Mouse (Mus musculus) lung, embryonic 16.5 days (tissue): ENCODE measurements around the gene Slc43a1. TPM values are rescaled to one million over a fixed set of nuclear protein-coding genes. Genes with fewer than 3 reads are reported as not detected.

Experiments used
- ATAC-seq: fragments of 200-750 bp; cut with Nextera tagmentation; 2 replicates; pipeline ENCODE4 v1.8.0; 2017; ENCODE audit warnings: low read depth, mild to moderate bottlenecking, moderate library complexity
- H3K27ac ChIP-seq: fragments of 300-500 bp; sonication (generic); 2 replicates; pipeline ENCODE4 v1.5.1; 2014; ENCODE audit warnings: mild to moderate bottlenecking, control low read depth, low read length
- H3K27me3 ChIP-seq: fragments of 300-500 bp; sonication (generic); 2 replicates; pipeline ENCODE4 v1.6.1; 2014; ENCODE audit warnings: low read depth, low read length, mixed read lengths; ENCODE audit not compliant: control insufficient read depth, insufficient read depth
- H3K36me3 ChIP-seq: fragments of 300-500 bp; sonication (generic); 2 replicates; pipeline ENCODE4 v1.6.1; 2014; ENCODE audit warnings: low read length; ENCODE audit not compliant: control insufficient read depth, insufficient read depth
- H3K4me1 ChIP-seq: fragments of 300-500 bp; sonication (generic); replicated peaks from 2 replicates; pipeline ENCODE4 v1.6.1; 2014; ENCODE audit warnings: low read length, mixed read lengths; ENCODE audit not compliant: control insufficient read depth, insufficient read depth
- H3K4me2 ChIP-seq: fragments of 300-500 bp; sonication (generic); 2 replicates; pipeline ENCODE4 v1.6.1; 2014; ENCODE audit warnings: low read depth, low read length, control low read depth
- H3K4me3 ChIP-seq: fragments of 300-500 bp; sonication (generic); 2 replicates; pipeline ENCODE4 v1.5.1; 2014; ENCODE audit warnings: mild to moderate bottlenecking, low read length, control low read depth
- H3K9ac ChIP-seq: fragments of 300-500 bp; sonication (generic); 2 replicates; pipeline ENCODE4 v1.6.1; 2014; ENCODE audit warnings: low read length, control low read depth
- H3K9me3 ChIP-seq: fragments of 300-500 bp; sonication (generic); 2 replicates; pipeline ENCODE4 v1.6.1; 2016; ENCODE audit warnings: low read length; ENCODE audit not compliant: control insufficient read depth
- WGBS: fragments of 180-500 bp; shearing (Covaris S2); extraction: QIAGEN DNeasy Blood & Tissue Kit; methylation state at CpG from one replicate; pipeline ENCODE4 v1.1.7; 2014; 5-methylcytosine and 5-hydroxymethylcytosine counted together
- polyA plus RNA-seq: library from polyadenylated mRNA; unstranded; fragments of >200 nt; fragmentation: Nextera tagmentation; extraction: Ambion mirVana; gene quantifications from 2 replicates; pipeline ENCODE4 v1.2.1, GENCODE M21; 2015

Slc43a1 gene
- polyA plus RNA-seq, 1 experiment from 2014 or later = 16.5 TPM

DNA sequence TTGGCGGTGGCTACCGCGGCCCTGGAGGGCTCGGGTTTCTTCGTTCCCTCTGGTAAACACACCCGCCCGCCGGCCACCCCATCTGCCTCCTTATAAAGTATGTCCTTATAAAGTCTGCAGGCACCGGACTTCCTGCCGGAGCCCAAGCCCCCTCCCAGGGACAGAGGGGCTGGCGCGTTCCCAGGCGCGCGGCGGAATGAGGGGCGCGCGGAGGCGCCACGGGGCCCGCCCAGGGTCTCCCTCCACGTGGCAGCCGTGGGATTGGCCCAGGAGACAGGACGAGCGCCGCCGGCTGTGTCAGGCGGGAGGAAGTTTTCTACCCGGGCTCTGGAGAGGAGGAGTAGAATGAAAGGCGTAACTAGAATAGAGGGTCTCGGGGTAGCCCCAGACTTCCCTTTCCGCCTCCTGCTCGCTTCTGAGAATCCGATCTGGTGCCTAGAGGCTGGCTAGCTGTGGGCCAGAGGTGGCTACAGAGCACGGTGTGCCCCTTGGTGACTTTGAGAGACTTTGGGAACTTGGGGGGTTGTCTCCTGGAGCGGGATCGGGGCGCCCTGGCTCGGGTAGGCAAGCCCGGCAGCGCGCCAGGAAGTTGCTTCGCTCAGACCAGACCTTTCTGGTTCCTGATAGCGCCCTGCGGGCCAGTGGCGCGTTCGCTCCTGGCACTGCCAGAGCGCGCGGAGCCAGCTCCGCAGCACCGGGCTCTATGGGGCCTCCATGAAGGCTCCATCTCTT lies 1.5 kb downstream of the Slc43a1 start:
- H3K9ac ChIP-seq = peak overlapping the region; percentile 75
- WGBS = under 1% methylated on average over 54 of the region's 54 CpGs
- H3K4me3 ChIP-seq = peak overlapping the region; percentile 65
- no peaks in the 10 kb centered on the region; the same call in 1 of the 2 replicates for H3K36me3 ChIP-seq
- ATAC-seq = peak; percentile 94
- peaks cover 8% of the 10 kb centered on the region; the same call in 1 of the 2 replicates for H3K27me3 ChIP-seq
- H3K27ac ChIP-seq = peak overlapping the region; percentile 90
- H3K9me3 ChIP-seq = no peaks in the 10 kb centered on the region
- peak overlapping the region; percentile 97 for H3K4me2 ChIP-seq
- H3K4me1 ChIP-seq = peaks cover 24% of the 10 kb centered on the region

GRCm38 (mm10) chr2:84840748-84841563 lies 2.3 kb downstream of the Slc43a1 start:
- Histone ChIP-seq H3K27ac (peak overlapping the region; percentile 90), H3K4me3 (peak overlapping the region; percentile 65), H3K27me3 (peaks cover 8% of the 10 kb centered on the region; the same call in 1 of the 2 replicates), H3K4me2 (peak overlapping the region; percentile 97), H3K4me1 (peaks cover 24% of the 10 kb centered on the region), H3K9ac (peak overlapping the region; percentile 75), H3K36me3 (no peaks in the 10 kb centered on the region; the same call in 1 of the 2 replicates), H3K9me3 (no peaks in the 10 kb centered on the region)
- WGBS = 3% methylated on average over 17 of the region's 17 CpGs
- peak; percentile 16; the same call in 1 of the 2 replicates for ATAC-seq

- no peak for ATAC-seq
- Histone ChIP-seq H3K4me1 (peaks cover 24% of the 10 kb centered on the region), H3K4me2 (peak overlapping the region; percentile 97; the same call in 1 of the 2 replicates), H3K36me3 (no peaks in the 10 kb centered on the region; the same call in 1 of the 2 replicates), H3K27ac (no peak overlapping the region), H3K27me3 (peaks cover 8% of the 10 kb centered on the region; the same call in 1 of the 2 replicates), H3K9me3 (no peaks in the 10 kb centered on the region), H3K9ac (no peak overlapping the region), H3K4me3 (no peak overlapping the region; the same call in 1 of the 2 replicates)
Observed at GRCm38 (mm10) chr2:84841905-84842304, 3.3 kb downstream of the Slc43a1 start.

DNA sequence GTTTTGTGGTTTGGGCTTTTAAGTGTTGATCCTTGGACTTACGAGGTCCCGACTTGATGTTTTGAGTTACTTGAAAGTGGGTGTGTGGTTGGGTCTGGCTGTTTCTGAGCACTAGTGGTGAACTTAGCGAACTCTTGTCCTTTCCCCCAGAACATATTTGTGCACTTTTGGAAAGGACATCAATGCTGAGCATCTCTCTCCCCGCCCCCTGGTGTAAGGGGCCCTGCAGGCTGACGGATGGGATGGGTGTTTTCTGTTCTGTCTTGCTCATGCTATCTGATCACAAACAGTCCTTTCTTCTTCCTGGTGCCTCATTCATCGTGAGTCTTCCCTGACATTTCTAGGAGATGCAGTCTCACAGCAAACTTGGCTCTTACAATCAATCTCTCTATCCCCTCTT lies 5.0 kb downstream of the Slc43a1 start:
- no peak overlapping the region for H3K9ac ChIP-seq
- no peak overlapping the region for H3K27ac ChIP-seq
- H3K4me3 ChIP-seq = no peak overlapping the region
- 0 out of 2 replicates have a peak, but pooled peaks cover 2% of the 10 kb centered on the region for H3K27me3 ChIP-seq
- WGBS = 67% methylated on average over 6 of the region's 6 CpGs
- H3K36me3 ChIP-seq = no peaks in the 10 kb centered on the region; the same call in 1 of the 2 replicates
- no peak for ATAC-seq
- H3K4me1 ChIP-seq = peaks cover 19% of the 10 kb centered on the region
- no peak overlapping the region for H3K4me2 ChIP-seq
- no peaks in the 10 kb centered on the region for H3K9me3 ChIP-seq

DNA sequence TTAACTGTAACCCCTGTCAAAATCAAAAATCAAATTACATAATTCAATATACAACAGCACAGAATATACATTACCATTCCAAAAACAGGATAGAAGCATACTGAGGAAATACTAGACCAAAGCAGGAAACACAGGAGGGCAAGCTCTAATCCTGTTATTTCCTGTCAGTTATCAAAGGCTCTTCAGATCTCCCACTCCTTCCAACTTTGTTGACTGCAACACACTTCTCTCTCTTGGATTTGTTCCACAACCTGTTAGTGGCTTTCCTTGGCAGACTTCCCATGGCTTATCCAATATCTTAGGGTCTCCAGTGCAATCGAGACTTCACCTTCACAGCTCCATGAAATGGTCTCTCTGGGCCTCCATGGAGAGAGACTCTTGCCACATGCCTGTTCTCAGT lies 6.6 kb downstream of the Slc43a1 start:
- ATAC-seq = no peak
- WGBS = 33% methylated on average over 1 of the region's 1 CpGs
- Histone ChIP-seq H3K9me3 (no peaks in the 10 kb centered on the region), H3K36me3 (peaks cover 4% of the 10 kb centered on the region; the same call in 1 of the 2 replicates), H3K4me3 (no peak overlapping the region), H3K4me1 (peaks cover 12% of the 10 kb centered on the region), H3K27me3 (no peaks in the 10 kb centered on the region), H3K4me2 (no peak overlapping the region), H3K9ac (no peak overlapping the region), H3K27ac (no peak overlapping the region)

GRCm38 (mm10) chr2:84850407-84851129 lies 11.9 kb downstream of the Slc43a1 start:
- Histone ChIP-seq H3K9me3 (no peaks in the 10 kb centered on the region), H3K4me2 (peak overlapping the region; percentile 58), H3K4me3 (peak overlapping the region; percentile 34), H3K4me1 (peaks cover 12% of the 10 kb centered on the region), H3K9ac (no peak overlapping the region), H3K27me3 (no peaks in the 10 kb centered on the region), H3K36me3 (peaks cover 4% of the 10 kb centered on the region), H3K27ac (peak overlapping the region; percentile 72)
- WGBS = 34% methylated on average over 7 of the region's 7 CpGs
- peak; percentile 69 for ATAC-seq

DNA sequence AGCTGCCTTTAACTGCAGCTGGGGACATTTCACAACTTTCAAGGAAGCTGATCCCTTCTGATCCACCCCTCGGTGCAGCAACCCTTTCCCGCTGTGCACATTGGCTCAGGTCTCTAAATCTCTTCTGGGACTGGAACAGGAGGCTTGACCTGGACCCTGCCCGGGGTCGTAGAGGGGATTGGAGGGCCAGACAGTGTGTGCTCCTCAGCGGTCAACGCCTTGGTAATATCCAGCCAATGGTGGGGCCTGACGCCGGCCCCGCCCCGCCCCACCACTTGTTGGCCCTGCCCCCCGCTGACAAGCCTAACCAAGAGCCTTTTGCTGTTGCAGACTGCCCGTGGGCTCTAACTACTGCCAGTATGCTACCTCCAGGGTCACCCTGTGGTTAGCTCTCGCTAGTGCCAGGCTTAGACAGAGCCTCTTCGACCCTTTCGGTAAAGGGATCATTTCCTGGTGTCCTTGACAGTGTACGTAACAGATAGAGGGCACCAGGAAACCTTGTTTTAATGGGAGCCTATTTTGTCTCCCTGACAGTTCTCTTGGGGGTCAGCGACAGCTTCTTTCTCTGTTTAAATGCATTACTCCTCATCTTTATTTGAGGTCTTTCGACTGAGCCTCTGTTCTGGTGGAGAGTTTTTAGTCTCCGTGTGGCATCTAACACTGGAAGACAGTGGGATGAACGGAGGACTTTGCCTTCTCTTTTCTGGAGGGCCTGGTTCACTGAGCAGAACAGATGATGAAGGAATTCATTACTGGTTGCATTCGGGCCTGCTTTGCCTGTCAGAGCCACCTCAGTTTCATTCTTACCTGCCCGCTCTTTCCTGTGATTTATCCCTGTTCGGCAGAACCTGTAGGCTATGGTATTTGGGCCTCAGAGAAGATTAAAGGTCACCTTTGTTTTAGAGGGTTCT lies 12.7 kb downstream of the Slc43a1 start:
- no peaks in the 10 kb centered on the region for H3K27me3 ChIP-seq
- H3K4me3 ChIP-seq = peak overlapping the region; percentile 34
- H3K4me1 ChIP-seq = peaks cover 12% of the 10 kb centered on the region
- H3K27ac ChIP-seq = peak overlapping the region; percentile 72
- H3K9me3 ChIP-seq = no peaks in the 10 kb centered on the region
- 30% methylated on average over 23 of the region's 23 CpGs for WGBS
- H3K4me2 ChIP-seq = peak overlapping the region; percentile 58
- peaks cover 4% of the 10 kb centered on the region for H3K36me3 ChIP-seq
- H3K9ac ChIP-seq = peak overlapping the region; percentile 26; the same call in 1 of the 2 replicates
- ATAC-seq = peak; percentile 86

DNA sequence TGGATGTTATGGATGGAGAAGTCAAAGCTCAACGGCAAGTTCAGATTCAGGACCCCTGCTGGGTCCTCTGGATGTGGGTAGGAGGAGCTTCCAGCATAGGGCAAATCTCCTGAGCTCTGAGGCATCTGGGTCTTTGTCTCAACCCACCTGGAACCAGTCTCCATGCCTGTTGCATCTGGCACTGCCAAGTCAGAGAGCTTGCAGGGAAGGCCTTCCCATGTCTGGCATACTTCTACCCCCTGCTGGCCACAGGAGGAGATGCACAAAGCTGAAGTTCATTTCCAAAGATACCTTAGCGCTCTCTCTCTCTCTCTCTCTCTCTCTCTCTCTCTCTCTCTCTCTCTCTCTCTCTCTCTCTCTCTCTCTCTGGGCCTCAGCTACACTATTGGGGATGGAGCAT lies 17.1 kb downstream of the Slc43a1 start:
- Histone ChIP-seq H3K9ac (no peak overlapping the region), H3K9me3 (no peaks in the 10 kb centered on the region), H3K4me2 (no peak overlapping the region), H3K4me1 (peaks cover 7% of the 10 kb centered on the region; the same call in 1 of the 2 replicates), H3K36me3 (peaks cover 5% of the 10 kb centered on the region), H3K27me3 (no peaks in the 10 kb centered on the region), H3K27ac (no peak overlapping the region), H3K4me3 (no peak overlapping the region)
- no peak for ATAC-seq
- 45% methylated on average over 2 of the region's 2 CpGs for WGBS
